Mouse (Mus musculus) lung, embryonic 15.5 days (tissue): ENCODE results near the gene Tgfbi. TPM values are rescaled to one million over a fixed set of nuclear protein-coding genes. Genes with fewer than 3 reads are reported as not detected.

Experiments used
- ATAC-seq: fragments of 200-750 bp; cut with Nextera tagmentation; 2 replicates; pipeline ENCODE4 v1.8.0; 2017; ENCODE audit warnings: moderate number of reproducible peaks, borderline replicate concordance; ENCODE audit not compliant: low FRiP score, low TSS enrichment; ENCODE audit errors: extremely low read depth
- H3K27ac ChIP-seq: fragments of 300-500 bp; sonication (generic); 2 replicates; pipeline ENCODE4 v1.5.1; 2015; ENCODE audit warnings: moderate library complexity, mild to moderate bottlenecking, inconsistent platforms
- H3K27me3 ChIP-seq: fragments of 300-500 bp; sonication (generic); 2 replicates; pipeline ENCODE4 v1.6.1; 2015; ENCODE audit warnings: inconsistent platforms
- H3K36me3 ChIP-seq: fragments of 300-500 bp; sonication (generic); 2 replicates; pipeline ENCODE4 v1.6.1; 2015; ENCODE audit warnings: inconsistent platforms
- H3K4me1 ChIP-seq: fragments of 300-500 bp; sonication (generic); 2 replicates; pipeline ENCODE4 v1.6.1; 2015; ENCODE audit warnings: inconsistent platforms
- H3K4me2 ChIP-seq: fragments of 300-500 bp; sonication (generic); 2 replicates; pipeline ENCODE4 v1.6.1; 2015; ENCODE audit warnings: inconsistent platforms, mild to moderate bottlenecking, moderate library complexity
- H3K4me3 ChIP-seq: fragments of 300-500 bp; sonication (generic); 2 replicates; pipeline ENCODE4 v1.5.1; 2015; ENCODE audit warnings: mild to moderate bottlenecking, inconsistent platforms
- H3K9ac ChIP-seq: fragments of 300-500 bp; sonication (generic); 2 replicates; pipeline ENCODE4 v1.6.1; 2015; ENCODE audit warnings: inconsistent platforms
- H3K9me3 ChIP-seq: fragments of 300-500 bp; sonication (generic); 2 replicates; pipeline ENCODE4 v1.6.1; 2016; ENCODE audit warnings: inconsistent platforms
- WGBS: fragments of 180-500 bp; shearing (Covaris S2); methylation state at CpG from one replicate; pipeline ENCODE4 v1.1.7; 2015; 5-methylcytosine and 5-hydroxymethylcytosine counted together
- polyA plus RNA-seq: library from polyadenylated mRNA; unstranded; fragments of >200 nt; fragmentation: Nextera tagmentation; extraction: Ambion mirVana; gene quantifications from 2 replicates; pipeline ENCODE4 v1.2.1, GENCODE M21; 2015

The Tgfbi gene
- polyA plus RNA-seq, 1 experiment from 2014 or later: 189 TPM

GRCm38 (mm10) chr13:56581961-56582434 lies 27.3 kb upstream of the Tgfbi start:
- Histone ChIP-seq H3K27ac (peak overlapping the region; percentile 92), H3K4me2 (peak overlapping the region; percentile 44), H3K9ac (0 out of 2 replicates have a peak overlapping the region, but pooled peaks have one; percentile 5), H3K4me3 (no peak overlapping the region; the same call in 1 of the 2 replicates), H3K36me3 (no peaks in the 10 kb centered on the region), H3K27me3 (no peaks in the 10 kb centered on the region), H3K9me3 (no peaks in the 10 kb centered on the region), H3K4me1 (peaks cover 35% of the 10 kb centered on the region)
- under 1% methylated on average over 6 of the region's 6 CpGs for WGBS
- ATAC-seq: peak; percentile 97

- no peak overlapping the region for H3K4me2 ChIP-seq
- WGBS: 26% methylated on average over 3 of the region's 3 CpGs
- peak; percentile 53 for ATAC-seq
Observed at GRCm38 (mm10) chr13:56582720-56583119, 26.6 kb upstream of the Tgfbi start.

GRCm38 (mm10) chr13:56586046-56586445 lies 23.3 kb upstream of the Tgfbi start:
- Histone ChIP-seq H3K27me3 (no peaks in the 10 kb centered on the region), H3K4me2 (no peak overlapping the region), H3K27ac (no peak overlapping the region), H3K9me3 (no peaks in the 10 kb centered on the region), H3K4me1 (peaks cover 59% of the 10 kb centered on the region), H3K4me3 (no peak overlapping the region), H3K9ac (no peak overlapping the region), H3K36me3 (no peaks in the 10 kb centered on the region)
- no peak for ATAC-seq
- WGBS: 42% methylated on average over 3 of the region's 3 CpGs

More at GRCm38 (mm10) chr13:56582720-56583119, 26.6 kb upstream of the Tgfbi start:
- Histone ChIP-seq H3K4me1 (peaks cover 35% of the 10 kb centered on the region), H3K27me3 (no peaks in the 10 kb centered on the region), H3K36me3 (no peaks in the 10 kb centered on the region), H3K4me3 (no peak overlapping the region), H3K9ac (no peak overlapping the region), H3K27ac (peak overlapping the region; percentile 92), H3K9me3 (no peaks in the 10 kb centered on the region)

- no peaks in the 10 kb centered on the region for H3K9me3 ChIP-seq
- H3K4me1 ChIP-seq: peaks cover 64% of the 10 kb centered on the region
- peak overlapping the region; percentile 84 for H3K27ac ChIP-seq
- no peak overlapping the region for H3K4me3 ChIP-seq
- H3K9ac ChIP-seq: no peak overlapping the region
- no peaks in the 10 kb centered on the region for H3K27me3 ChIP-seq
- H3K4me2 ChIP-seq: no peak overlapping the region
- H3K36me3 ChIP-seq: no peaks in the 10 kb centered on the region
- peak; percentile 43 for ATAC-seq
- 35% methylated on average over 14 of the region's 14 CpGs for whole genome bisulfite sequencing
Observed at GRCm38 (mm10) chr13:56588454-56589117, 20.7 kb upstream of the Tgfbi start.

GRCm38 (mm10) chr13:56590202-56590601 lies 19.1 kb upstream of the Tgfbi start:
- peak overlapping the region; percentile 46; the same call in 1 of the 2 replicates for H3K27ac ChIP-seq
- peaks cover 80% of the 10 kb centered on the region for H3K4me1 ChIP-seq
- 43% methylated on average over 5 of the region's 5 CpGs for WGBS
- H3K36me3 ChIP-seq: no peaks in the 10 kb centered on the region
- ATAC-seq: peak; percentile 15; the same call in 1 of the 2 replicates
- H3K4me3 ChIP-seq: no peak overlapping the region
- H3K9ac ChIP-seq: no peak overlapping the region
- H3K27me3 ChIP-seq: no peaks in the 10 kb centered on the region
- H3K9me3 ChIP-seq: no peaks in the 10 kb centered on the region
- no peak overlapping the region for H3K4me2 ChIP-seq

- no peaks in the 10 kb centered on the region for H3K27me3 ChIP-seq
- H3K4me3 ChIP-seq: no peak overlapping the region
- no peak overlapping the region for H3K9ac ChIP-seq
- no peaks in the 10 kb centered on the region for H3K36me3 ChIP-seq
- H3K9me3 ChIP-seq: no peaks in the 10 kb centered on the region
- peak overlapping the region; percentile 46 for H3K27ac ChIP-seq
- 53% methylated on average over 8 of the region's 8 CpGs for WGBS
- no peak for ATAC-seq
- H3K4me2 ChIP-seq: no peak overlapping the region
- peaks cover 85% of the 10 kb centered on the region for H3K4me1 ChIP-seq
Observed at GRCm38 (mm10) chr13:56591191-56591590, 18.1 kb upstream of the Tgfbi start.

GRCm38 (mm10) chr13:56591939-56592338 lies 17.4 kb upstream of the Tgfbi start:
- Histone ChIP-seq H3K9me3 (no peaks in the 10 kb centered on the region), H3K27me3 (no peaks in the 10 kb centered on the region), H3K4me1 (peaks cover 86% of the 10 kb centered on the region), H3K4me2 (no peak overlapping the region), H3K36me3 (no peaks in the 10 kb centered on the region), H3K27ac (peak overlapping the region; percentile 46; the same call in 1 of the 2 replicates), H3K9ac (no peak overlapping the region), H3K4me3 (no peak overlapping the region)
- ATAC-seq: no peak
- WGBS: 18% methylated on average over 2 of the region's 2 CpGs

GRCm38 (mm10) chr13:56593196-56593595 lies 16.1 kb upstream of the Tgfbi start:
- no peak overlapping the region for H3K9ac ChIP-seq
- 58% methylated on average over 5 of the region's 5 CpGs for WGBS
- H3K36me3 ChIP-seq: no peaks in the 10 kb centered on the region
- H3K4me2 ChIP-seq: no peak overlapping the region
- H3K27me3 ChIP-seq: no peaks in the 10 kb centered on the region
- no peak overlapping the region for H3K27ac ChIP-seq
- no peak overlapping the region for H3K4me3 ChIP-seq
- no peaks in the 10 kb centered on the region for H3K9me3 ChIP-seq
- no peak for ATAC-seq
- H3K4me1 ChIP-seq: peaks cover 96% of the 10 kb centered on the region

GRCm38 (mm10) chr13:56593961-56594391 lies 15.3 kb upstream of the Tgfbi start:
- peaks cover 93% of the 10 kb centered on the region for H3K4me1 ChIP-seq
- ATAC-seq: no peak

GRCm38 (mm10) chr13:56595246-56595645 lies 14.1 kb upstream of the Tgfbi start:
- H3K27ac ChIP-seq: no peak overlapping the region
- ATAC-seq: no peak

More at GRCm38 (mm10) chr13:56593961-56594391, 15.3 kb upstream of the Tgfbi start:
- H3K36me3 ChIP-seq: no peaks in the 10 kb centered on the region
- H3K4me3 ChIP-seq: no peak overlapping the region
- H3K9me3 ChIP-seq: no peaks in the 10 kb centered on the region
- no peak overlapping the region for H3K9ac ChIP-seq
- 28% methylated on average over 7 of the region's 7 CpGs for WGBS
- H3K27ac ChIP-seq: peak overlapping the region; percentile 43; the same call in 1 of the 2 replicates
- H3K4me2 ChIP-seq: no peak overlapping the region
- no peaks in the 10 kb centered on the region for H3K27me3 ChIP-seq

GRCm38 (mm10) chr13:56597296-56597695 lies 12.0 kb upstream of the Tgfbi start:
- Histone ChIP-seq H3K36me3 (no peaks in the 10 kb centered on the region), H3K27ac (peak overlapping the region; percentile 79), H3K27me3 (no peaks in the 10 kb centered on the region), H3K4me3 (no peak overlapping the region), H3K4me2 (no peak overlapping the region), H3K9me3 (no peaks in the 10 kb centered on the region), H3K4me1 (peaks cover 88% of the 10 kb centered on the region), H3K9ac (no peak overlapping the region)
- WGBS: 64% methylated on average over 4 of the region's 4 CpGs
- no peak for ATAC-seq

More at GRCm38 (mm10) chr13:56595246-56595645, 14.1 kb upstream of the Tgfbi start:
- Histone ChIP-seq H3K4me2 (no peak overlapping the region), H3K27me3 (no peaks in the 10 kb centered on the region), H3K9ac (no peak overlapping the region), H3K4me3 (no peak overlapping the region), H3K9me3 (no peaks in the 10 kb centered on the region), H3K36me3 (no peaks in the 10 kb centered on the region), H3K4me1 (peaks cover 89% of the 10 kb centered on the region)
- 67% methylated on average over 8 of the region's 8 CpGs for WGBS

GRCm38 (mm10) chr13:56597831-56598612 lies 11.3 kb upstream of the Tgfbi start:
- no peak overlapping the region for H3K9ac ChIP-seq
- no peaks in the 10 kb centered on the region for H3K27me3 ChIP-seq
- H3K9me3 ChIP-seq: no peaks in the 10 kb centered on the region
- peak overlapping the region; percentile 37 for H3K27ac ChIP-seq
- WGBS: 27% methylated on average over 12 of the region's 12 CpGs
- H3K4me2 ChIP-seq: peak overlapping the region; percentile 36
- no peak overlapping the region for H3K4me3 ChIP-seq
- no peaks in the 10 kb centered on the region for H3K36me3 ChIP-seq
- peak; percentile 77; the same call in 1 of the 2 replicates for ATAC-seq
- H3K4me1 ChIP-seq: peaks cover 84% of the 10 kb centered on the region
